Mouse (Mus musculus) CH12F3 (cell line): ENCODE data around the gene Lhfpl2.

Experiments
- in situ Hi-C: fragments of 300-500 bp; cut with MboI; formaldehyde crosslinking; loops from 2 replicates; pipeline ENCODE4 v1.14.3; 2020; ENCODE audit warnings: low sequenced_read_pairs

The Lhfpl2 gene

DNA sequence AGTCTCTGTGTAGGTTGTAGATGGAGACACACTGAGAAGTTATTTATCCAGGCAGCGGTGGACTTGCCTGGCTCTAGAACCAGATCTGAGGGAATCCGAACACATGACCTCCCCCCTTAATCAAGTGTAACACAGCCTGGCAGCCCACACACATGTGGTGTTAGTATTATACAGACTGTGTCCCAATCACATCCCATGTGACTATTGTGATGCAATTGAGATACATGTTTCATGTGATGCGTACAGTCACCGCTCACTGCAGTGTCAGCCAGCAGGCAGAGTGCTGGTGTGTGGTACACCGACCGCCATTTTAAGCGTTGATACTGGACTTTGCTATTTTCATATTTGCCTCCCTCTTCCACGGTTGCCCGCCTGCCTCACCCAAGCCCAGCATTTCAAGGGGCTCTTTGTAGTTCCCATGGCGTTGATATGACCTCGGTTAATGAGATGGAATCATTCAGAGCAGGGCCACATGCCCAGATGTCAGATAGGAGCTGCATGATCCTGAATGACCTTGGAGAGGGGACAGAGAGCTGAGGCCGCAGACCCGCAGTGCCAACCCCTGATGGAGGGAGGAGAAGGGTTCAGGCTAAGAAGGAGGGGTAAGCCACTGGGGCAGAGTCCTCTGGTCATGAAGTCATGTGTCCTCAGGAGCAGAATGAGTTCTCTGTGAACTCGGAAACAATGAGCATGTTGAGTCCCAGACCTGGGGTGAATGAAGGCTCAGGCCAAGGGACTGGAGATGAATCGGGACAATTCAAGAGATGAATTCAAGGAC is 115.1 kb downstream of the Lhfpl2 start:
- in situ Hi-C loops, result no loop called here

DNA sequence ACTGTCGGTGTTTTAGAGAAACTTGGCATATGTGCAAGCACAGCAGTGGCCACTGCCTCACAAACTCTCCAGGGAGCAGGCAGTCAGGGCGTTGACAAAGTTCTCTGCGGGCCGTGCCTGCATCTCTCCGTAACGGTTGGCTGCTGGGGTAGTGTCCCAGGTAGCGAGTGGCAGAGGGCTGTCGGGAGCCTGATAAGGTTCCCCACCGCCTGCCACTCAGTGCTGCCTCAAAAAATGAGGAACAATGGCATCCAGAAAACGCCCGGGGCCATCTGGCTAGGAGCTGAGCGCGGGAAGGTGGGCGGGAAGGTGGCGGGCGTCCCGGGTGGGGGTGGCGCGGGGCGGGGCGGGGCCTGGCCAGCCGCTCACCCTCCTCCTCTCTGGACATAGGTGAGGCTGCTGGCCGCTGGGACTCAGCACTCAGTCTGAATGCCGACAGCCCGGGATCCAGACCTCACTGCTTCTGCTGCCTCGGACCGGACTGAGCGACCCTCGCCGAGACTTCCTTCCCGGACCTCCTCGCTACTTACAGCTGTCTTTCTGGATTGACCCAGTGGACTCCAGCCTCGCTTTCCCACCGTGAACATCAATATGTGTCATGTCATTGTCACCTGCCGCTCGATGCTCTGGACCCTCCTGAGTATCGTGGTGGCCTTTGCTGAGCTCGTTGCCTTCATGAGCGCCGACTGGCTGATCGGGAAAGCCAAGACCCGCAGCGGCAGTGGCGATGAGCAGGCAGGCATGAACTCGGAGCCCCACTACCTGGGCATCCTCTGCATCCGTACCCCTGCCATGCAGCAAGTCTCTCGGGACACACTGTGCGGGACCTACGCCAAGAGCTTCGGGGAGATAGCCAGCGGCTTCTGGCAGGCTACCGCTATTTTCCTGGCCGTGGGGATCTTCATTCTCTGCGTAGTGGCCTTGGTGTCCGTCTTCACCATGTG is 116.3 kb downstream of the Lhfpl2 start:
- in situ Hi-C loops, result no loop called here

DNA sequence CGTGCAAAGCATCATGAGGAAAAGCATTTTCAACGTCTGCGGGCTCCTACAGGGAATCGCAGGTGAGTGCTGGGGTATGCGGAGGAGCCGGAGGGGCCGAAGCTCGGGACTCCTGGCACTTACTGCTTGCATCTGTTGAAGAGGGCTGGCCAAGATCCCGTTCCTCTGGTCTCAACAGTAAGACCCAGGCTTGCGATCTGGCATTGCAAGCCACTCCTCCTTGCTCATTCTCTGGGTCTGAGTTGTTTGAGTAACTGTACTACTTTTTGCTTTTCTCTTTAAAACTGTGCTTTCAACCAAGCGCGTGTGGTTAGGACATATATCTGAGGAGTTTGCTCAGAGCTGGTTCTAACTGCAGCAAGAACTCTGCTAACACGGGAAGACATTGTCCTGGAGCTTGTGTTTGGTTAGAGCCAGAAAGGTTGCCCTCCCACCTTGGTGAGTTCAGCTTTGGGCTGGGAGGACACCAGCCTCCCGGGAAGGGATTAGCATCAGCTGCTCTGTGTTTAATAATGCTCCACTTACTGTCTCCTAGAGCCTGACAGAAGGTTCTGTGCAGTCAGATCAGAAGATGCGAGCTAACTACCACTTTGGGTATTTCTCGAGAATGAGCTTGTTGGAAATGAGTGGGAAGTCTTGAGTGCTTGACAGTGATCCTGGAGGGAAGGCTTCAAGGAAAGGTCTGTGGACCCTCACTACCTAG is 117.1 kb downstream of the Lhfpl2 start:
- in situ Hi-C loops, result no loop called here

DNA sequence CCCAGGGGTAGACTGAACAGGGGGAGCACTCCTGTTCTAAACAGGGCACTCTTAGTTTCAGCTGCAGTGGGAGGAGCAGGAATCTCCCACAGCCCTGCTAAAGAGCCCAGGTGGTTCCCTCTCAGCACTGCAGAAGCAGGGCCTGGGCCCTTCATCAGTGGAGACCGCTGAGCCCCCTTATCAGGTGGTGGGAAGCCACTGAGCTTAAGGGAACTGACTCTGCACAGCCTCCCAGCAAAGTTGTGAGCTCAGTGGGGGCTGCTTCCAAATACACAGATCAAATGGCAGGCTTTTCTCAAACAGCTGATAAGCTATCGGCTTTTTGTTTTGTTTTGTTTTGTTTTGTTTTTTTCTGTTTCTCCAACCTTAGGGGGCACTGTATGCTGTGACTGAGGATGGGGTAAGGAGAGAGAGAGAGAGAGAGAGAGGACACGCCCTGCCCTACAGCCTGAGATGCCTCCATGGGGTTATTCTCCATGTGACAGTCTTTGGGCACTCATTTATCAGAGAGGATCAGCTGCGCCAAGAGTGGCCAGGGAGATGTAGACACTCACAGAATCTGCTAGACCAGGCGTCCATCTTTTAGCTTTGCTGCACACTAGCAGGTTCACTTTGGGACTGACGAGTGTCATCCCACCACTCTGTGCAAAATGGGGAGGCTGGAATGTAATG is 117.9 kb downstream of the Lhfpl2 start:
- in situ Hi-C loops, result no loop called here

DNA sequence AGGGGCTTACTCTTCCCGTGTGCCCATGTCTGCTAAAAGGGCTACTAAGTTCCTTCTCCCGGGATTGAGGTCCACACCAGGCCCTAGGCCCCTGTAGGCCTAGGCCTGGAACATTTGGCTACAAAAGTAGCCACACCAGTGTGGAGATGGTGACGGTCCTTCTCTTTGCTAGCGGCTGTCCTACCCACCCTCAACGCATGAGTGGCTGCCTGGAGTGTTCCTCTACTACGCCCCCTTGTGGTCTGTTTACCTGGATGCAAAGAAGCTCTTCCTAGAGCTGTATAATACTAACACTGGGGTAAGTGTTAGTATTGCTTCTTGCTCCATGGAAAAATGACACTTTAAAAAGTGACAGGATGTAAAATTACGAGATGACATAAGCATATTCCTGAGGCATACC is 119.6 kb downstream of the Lhfpl2 start:
- in situ Hi-C loops, result no loop called here

DNA sequence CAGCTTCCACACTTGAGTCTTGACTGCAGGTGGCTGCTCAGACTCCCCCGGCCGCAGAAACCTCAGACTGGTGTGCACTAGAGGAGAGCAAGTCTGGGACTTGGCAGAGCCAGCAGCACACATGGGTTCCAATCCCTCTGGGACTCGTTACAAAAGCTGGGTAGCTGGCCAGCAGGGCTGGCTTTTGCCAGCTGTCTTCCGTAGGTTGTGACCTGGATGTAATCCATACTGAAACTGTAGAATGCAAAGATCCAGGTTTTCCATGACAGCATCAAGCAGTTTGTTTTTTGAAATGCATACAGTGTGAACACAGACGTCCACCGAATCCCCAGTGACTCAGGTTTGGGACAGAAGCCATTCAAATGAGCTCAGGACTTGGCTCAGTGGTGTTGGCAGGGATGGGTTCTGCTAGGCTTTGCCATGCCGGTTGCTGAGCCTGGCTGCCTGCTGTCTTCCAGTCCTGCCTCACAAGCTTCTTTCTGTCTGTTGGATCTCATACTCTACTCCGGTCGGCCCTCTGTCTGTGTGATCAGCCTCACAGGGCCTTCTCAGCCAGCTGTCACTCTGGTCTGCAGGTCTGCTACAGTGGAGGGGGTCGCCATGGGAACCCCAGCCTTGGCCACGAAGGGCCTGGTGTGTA is 120.9 kb downstream of the Lhfpl2 start:
- in situ Hi-C loops, result no loop called here

DNA sequence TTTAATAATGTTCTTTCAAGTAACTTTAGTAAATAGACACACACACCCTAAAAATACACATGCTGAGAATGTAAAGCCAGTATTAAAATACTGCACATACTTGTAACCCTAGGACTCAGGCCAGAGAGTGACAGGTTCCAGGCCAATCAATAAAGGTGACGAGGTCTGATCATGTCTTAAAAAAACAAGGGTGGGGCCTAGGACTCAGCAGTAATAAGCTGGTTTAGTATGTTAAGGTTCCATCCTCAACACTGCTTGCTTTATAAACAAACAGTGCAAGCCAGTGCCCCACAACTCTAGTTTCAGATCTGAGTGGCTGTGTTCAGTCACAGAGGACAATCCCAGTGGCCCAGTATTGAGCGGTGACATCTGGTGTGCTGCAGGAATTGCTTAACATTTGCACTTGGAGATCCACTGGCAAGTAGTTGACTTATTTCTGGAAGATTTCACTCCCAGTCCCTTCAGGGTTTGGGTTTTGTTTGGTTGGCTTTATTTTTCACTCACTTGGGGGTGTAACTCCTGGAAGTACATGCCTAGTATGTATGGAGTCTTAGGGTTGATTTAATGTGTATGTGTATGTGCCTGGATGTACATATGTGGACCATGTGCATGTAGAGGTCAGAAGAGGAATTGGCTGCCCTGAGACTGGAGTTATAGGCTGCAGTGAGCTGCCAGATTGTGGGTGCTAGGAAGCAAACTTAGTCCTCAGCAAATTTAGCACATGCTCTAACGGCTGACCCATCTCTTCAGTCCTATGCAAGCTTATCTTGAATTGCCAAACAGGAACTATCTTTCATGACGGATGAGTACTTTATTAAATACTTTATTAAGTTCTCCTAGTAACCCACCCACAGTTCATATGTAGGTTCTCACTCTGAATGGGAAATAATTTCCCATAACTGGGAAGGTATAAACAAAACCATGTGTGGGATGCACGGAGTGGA is 123.2 kb downstream of the Lhfpl2 start:
- in situ Hi-C loops, result no loop called here

DNA sequence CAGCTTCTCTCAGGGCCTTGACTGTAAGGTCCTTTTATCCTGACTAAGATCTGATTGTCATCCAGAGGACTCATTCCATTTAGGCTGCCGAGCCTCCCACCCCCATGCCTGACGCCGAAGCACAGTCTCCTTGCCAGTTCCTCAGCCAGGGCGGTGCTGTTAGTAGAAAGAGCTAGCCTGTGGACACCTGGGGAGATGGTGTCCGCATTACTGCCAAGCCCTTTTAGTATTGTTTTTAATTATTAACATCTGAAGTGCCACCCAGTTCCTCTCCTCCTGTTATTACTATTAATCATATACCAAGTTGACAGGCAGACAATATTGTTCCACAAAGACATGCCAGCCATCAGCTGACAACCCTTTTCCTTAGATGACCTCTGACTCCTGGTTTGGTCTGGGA is 124.4 kb downstream of the Lhfpl2 start:
- in situ Hi-C loops, result no loop called here

DNA sequence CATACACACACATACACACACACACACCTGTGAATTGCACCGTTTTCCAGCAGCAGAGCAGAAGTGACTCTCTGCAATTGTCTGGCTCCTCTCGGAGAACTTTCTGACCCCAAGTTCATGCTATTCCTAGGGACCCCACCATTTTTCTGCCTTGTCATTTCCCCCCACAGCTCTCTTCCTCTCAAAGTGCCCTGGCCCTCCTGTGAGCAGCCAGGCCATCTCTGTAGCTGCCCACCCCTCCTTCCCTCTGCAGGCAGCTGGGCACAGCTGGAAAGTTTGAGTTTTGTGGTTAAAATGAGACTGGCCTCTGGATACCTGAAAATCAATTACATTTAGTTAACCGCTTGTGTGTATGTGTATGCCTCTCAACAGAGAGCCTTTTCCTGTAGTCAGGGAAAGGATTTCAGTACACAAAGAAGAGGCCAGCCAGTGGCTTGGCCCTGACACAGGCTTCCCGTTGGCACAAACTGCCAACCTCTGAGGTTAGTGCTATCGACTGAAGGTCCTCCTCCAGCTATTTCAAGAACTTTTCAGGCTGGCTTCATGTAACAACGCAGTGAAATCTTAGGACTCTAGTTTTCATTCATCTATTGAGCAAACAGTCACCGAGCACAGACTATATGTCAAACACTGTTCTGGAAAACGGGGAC is 125.9 kb downstream of the Lhfpl2 start:
- in situ Hi-C loops, result no loop called here

DNA sequence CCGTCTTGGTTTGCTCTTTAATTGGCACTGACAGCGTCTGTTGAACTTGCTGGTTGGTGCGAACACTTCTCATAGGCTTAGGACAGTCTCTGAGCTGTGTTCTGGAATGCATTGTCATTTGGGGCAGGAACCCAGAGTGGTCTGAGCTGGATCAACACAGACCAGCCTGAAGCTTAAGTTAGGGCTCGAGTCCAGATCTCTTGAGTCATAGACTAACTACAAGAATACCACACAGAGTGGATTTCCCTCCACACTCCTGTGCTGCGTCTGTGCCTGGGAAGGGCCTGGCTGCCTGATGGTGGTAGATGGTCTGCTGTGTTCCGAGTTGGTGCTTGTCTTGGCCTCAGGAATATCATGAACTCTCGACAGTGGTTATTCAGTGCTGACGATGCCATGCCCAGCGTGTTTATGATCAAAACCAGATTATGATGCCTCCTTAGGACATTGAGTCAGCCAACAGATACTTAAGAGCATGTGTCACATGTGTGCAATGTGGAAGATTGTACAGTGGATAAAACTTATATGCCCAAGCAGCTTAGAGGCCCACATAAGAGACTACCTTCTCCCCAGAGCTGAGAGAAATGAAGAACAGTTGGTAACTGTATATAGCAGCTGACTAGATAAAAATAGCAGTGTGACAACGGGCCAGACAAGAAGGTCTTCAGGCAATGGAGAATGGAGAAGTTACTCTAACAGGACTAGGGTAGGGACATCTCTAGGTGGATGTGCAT is 127.3 kb downstream of the Lhfpl2 start:
- in situ Hi-C loops, result no loop called here

DNA sequence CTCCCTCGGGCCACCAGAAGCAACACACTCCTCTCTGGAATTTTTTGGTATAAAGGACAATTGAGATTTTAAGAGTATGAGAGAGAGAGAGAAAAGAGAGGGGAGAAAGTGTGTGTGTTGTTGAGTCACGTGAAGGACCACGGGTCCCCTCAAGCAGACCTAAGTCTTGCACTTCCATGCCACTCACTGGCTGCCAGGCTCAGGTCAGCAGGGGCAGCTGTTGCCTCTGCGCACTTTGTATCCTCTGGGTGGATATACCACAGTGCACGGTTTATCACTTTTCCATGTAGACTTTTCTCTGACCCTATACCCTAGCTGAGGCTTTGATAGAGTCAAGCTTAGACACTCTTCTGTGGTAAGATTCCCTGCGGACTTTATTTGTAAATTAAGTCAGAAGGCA is 128.0 kb downstream of the Lhfpl2 start:
- in situ Hi-C loops, result no loop called here

DNA sequence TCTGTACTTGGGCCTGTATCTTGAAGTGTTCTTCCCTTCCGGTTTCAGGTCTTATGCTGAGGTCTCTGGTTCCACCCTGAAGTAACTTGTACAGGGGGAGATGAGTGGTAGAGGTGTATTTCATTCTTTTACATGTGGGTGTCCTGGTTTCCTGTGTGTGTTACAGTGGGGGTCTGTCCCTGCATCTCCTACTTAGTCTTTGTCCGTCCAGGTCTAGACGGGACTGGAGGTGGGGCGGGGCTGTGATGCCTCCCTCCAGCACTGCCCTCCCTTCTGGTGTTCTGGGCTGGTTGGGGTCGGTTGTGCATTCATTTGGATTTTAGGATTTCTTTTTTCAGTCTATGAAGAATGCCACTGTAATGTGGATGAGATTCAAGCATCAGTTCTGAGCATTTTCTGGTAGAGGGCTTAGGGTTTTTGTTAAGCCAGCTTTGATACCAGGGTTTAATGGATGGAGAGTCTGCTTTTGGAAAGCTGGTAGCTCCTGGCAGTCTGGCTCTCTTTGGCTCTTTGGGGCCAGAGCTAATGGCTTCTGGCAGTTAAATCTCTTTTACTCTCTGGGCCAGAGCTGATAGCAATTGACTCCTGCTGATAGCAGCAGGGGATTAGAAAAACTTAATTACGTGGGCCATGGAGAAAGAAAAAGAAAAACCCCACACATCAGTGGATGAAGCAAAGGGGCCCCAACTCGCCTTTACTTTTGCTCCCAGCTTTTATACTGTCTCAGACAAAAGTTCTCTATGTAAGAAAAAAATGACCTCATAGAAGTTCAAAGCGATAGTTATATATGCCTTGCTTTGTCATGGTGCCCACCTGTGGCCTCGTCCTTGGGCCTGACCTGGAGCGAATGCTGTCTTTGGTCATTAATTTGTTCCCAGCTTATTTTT is 130.8 kb downstream of the Lhfpl2 start:
- in situ Hi-C loops, result no loop called here

DNA sequence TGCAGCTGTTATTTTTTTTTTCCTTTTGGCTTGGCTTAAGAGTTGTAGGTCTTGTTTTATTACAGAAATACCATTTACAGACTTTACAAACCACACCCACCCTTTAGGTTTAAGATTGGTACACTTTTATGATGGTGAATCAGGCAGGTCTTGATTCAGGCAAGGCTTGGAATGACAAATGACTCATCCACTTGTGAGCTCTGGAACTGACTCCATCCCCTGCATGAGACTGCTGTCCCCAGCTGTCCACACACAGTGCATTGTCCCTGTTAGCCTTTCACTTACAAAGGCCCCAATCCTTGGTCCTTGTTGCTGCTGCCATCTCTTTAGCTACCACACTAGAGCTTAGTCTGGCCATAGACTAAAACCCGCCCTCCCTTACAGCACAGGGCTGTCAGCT is 132.8 kb downstream of the Lhfpl2 start:
- in situ Hi-C loops, result no loop called here

DNA sequence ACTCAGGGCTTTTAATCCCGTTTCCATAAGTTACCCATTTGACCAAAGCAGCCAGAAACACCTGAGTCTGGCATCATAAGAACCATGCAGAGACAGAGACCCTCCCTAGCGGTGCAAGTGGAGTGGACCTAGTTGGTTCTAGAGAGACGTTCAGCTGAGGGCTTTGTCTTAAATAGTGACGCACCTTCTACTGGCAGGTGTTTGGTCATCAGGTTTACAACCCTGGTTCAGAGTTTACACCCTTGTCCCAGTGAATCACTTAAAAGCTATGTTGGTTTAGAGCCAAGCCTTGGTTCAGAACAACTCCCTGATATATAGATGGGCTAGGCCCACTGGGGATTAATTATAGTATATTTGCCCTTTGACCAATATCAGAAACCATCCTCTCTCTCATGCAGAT is 135.6 kb downstream of the Lhfpl2 start:
- in situ Hi-C loops, result no loop called here

DNA sequence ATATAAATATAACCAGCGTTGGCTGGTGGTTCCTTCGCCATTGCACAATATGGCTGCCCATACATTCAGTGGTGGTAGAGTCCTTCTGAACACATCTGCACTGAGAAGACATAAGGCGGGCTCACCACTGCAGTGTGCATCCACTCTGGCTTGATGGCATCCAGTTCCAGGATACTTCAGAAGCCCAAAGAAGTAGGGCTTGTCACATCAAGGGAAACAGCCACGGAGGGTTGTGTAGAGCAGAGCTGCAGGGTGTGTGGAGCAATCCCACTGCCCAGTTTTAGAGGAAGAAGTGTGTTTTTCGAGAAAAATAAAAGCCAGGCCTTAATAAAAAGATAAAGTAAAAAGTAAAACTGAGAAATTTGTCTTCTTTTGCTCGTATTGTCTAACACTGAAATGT is 141.0 kb downstream of the Lhfpl2 start:
- in situ Hi-C loops, result no loop called here

DNA sequence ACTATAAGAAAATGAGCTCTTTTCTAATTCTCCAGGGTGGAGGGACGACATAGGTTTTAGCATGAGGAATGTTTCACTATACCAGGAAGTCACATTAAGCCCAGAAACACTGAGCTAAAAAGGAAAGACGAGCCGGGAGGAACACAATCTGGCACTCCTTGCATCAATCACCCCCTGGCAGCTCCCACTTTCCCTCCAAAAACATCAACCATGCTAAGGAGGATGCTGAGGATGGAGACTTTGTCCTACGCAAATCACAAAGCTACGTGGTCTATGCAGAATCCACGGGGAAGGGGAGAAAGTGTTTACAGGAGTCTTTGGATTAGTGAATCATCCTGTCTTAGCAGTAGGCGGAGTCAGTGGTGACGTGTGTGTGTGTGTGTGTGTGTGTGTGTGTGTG is 142.2 kb downstream of the Lhfpl2 start:
- in situ Hi-C loops, result no loop called here

DNA sequence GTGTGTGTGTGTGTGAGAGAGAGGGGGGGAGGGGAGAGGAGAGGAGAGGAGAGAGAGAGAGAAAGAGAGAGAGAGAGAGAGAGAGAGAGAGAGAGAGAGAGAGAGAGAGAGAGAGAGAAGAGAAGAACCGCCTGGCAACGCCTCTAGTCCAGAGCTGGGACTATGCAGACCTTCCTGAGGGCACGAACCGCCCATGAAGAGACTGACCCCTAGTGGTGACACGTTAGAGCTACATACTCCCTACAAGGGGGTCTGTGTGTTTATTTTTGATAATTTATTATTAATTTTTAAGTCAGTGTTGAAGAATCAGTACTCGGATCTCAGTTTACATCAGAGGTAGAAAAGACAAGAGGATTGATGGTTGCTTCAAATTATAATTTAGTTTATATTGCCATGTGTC is 147.6 kb downstream of the Lhfpl2 start:
- in situ Hi-C loops, result no loop called here
